Comparison of ENCODE assay signal across 22 mouse cellular contexts in genomic region chr2:164175850-164176249, GRCm38 (mm10). TPM values are rescaled to one million over a fixed set of nuclear protein-coding genes. Genes with fewer than 3 reads are reported as not detected.
DNase-seq lines count a peak whose midpoint lies in the region; ATAC-seq lines count a peak whose summit lies in the region.
"Had no signal": no experiment of that assay in that cellular context is flagged by ENCODE, and none has a peak within 500 bp of the region (broad histone marks: within the 10 kb centered on the region; RNA-seq: fewer than 3 reads in every experiment).

No protein-coding gene starts in this region.

- peak; percentile 32; the same call in 1 of the 2 replicates for ATAC-seq in frontal cortex, adult (ENCODE audit: low TSS enrichment)
- ATAC-seq in hematopoietic stem cell, adult 5-6 weeks (replicated peaks in 1 of 2; ENCODE audit: insufficient read depth in 1 of 2, low FRiP score in 2 of 2, low TSS enrichment in 1 of 2, low read depth in 1 of 2, poor library complexity in 2 of 2, severe bottlenecking in 2 of 2) = peak; percentile 62 to 66; a peak in 3 of 4 replicates
- ATAC-seq: activated CD4-positive, CD25-positive, alpha-beta regulatory T cell, adult 4 months; forebrain, embryonic 14.5 days; forebrain, embryonic 16.5 days; Patski had no signal

- no peak for DNase-seq in frontal cortex, postnatal 14 days (ENCODE audit: low spot score in 2 of 2)
- peak; percentile 52 for DNase-seq in 416B (ENCODE audit: low read depth)
- DNase-seq in brain, adult 2 months (ENCODE audit: low read depth, low spot score) = peak; percentile 55
- DNase-seq in lung, postnatal 36 days = no peak
- no peak for DNase-seq in urinary bladder, adult 18-20 months (ENCODE audit: low spot score in 2 of 2)
- no peak for DNase-seq in cerebellum, adult 11-12 months
- DNase-seq: adrenal gland, adult 8-10 months; adrenal gland, postnatal 25 days; cerebellum, adult 18-20 months; cerebellum, adult 8-10 months; cerebellum, adult 9-11 months; cerebellum, postnatal 14 days; cerebellum, postnatal 36 days had no signal

RNA-seq across cellular contexts. Expression of gene Kcns1, which starts 4.9 kb away (rescaled TPM):
- total RNA-seq in hematopoietic stem cell, adult 5-6 weeks (2017) = 0.38 and 2.3 TPM in 2 replicates
- total RNA-seq: adrenal gland, adult 18-20 months; adrenal gland, postnatal 25 days had no signal

RNA-seq across cellular contexts. Expression of gene Wfdc5, which starts 6.7 kb away (rescaled TPM):
- not detected in 2 replicates for total RNA-seq in hematopoietic stem cell, adult 5-6 weeks (2017)
- total RNA-seq: adrenal gland, adult 18-20 months; adrenal gland, adult 8-10 months; adrenal gland, postnatal 25 days; adrenal gland, postnatal 4 days; ES-E14 had no signal

RNA-seq across cellular contexts. Expression of gene Wfdc12, which starts 14.6 kb away (rescaled TPM):
- not detected in 2 replicates for total RNA-seq in hematopoietic stem cell, adult 5-6 weeks (2017)
- total RNA-seq: adrenal gland, postnatal 25 days; adrenal gland, postnatal 4 days; ES-E14 had no signal

RNA-seq across cellular contexts. Expression of gene Wfdc15a, which starts 24.1 kb away (rescaled TPM):
- not detected in 2 replicates for total RNA-seq in hematopoietic stem cell, adult 5-6 weeks (2017)
- total RNA-seq: adrenal gland, adult 18-20 months; adrenal gland, adult 8-10 months; adrenal gland, postnatal 25 days; adrenal gland, postnatal 4 days had no signal

RNA-seq across cellular contexts. Expression of gene Wfdc15b, which starts 45.6 kb away (rescaled TPM):
- total RNA-seq in hematopoietic stem cell, adult 5-6 weeks (2017) = not detected in 2 replicates
- total RNA-seq: adrenal gland, adult 18-20 months; adrenal gland, adult 8-10 months; adrenal gland, postnatal 25 days; ES-E14 had no signal

Comparison
In these comparisons a context has a peak if more than half of its experiments do, and no peak if none do; other contexts are left out.
1. DNase-seq: peak in 416B (single experiment) and brain, adult 2 months (single experiment); none in frontal cortex, postnatal 14 days (0 of 2), lung, postnatal 36 days (single experiment), urinary bladder, adult 18-20 months (0 of 2) and cerebellum, adult 11-12 months (single experiment).